Mouse (Mus musculus) spleen, adult 18-20 months (tissue): ENCODE measurements around the gene Fem1a.
A peak's percentile ranks its signal among the peaks of the same experiment; 100 is the strongest.

Experiments
- DNase-seq, 2 experiments: peaks; one replicate each; pipeline ENCODE4 v3.0.0; 2022; ENCODE audit warnings: mixed read lengths in 2 of 2

Fem1a gene

GRCm38 (mm10) chr17:56304718-56305117, 48.1 kb downstream of the Fem1a start:
- no peak for DNase-seq

DNA sequence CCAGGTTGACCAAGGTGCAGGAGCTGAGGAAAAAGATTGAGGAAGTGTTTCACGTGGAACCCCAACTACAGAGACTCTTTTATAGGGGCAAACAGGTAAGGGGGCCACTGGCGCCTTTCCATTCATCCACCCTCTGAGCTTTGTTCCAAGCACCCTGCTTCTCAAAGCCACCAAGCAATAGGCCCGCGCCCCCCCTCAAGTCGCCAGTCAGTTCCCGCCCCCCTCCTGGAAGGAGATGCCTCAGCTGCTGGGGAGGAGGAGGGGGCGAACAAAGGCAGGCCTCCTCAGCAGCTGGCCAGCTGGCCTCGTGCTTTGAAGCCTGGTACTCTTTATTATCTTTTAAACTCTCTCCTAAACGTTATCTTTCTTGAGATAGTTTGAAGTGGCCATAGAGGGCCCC, 48.5 kb downstream of the Fem1a start:
- no peak for DNase-seq

DNA sequence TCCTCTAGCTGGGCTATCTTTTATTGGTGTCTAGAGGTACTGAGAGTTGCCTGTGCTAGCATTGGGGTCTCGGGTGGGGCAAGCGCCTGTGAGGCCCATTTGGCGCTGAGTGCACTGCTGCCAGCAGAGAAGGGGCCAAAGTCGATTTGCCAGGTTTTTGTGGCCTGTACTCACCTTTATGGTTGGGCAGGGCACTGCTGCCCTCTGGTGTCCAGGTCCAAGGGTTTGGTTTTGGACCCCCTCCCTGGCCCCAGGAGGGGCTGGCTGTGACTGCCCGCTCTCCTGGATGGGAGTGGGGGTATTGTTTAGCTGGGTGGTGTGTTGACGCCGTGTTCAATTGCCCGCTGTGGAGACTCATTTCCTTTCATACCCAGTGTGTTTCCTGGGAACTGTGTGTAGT, 49.2 kb downstream of the Fem1a start:
- peak in 1 of 2 experiments; percentile 29 for DNase-seq

DNA sequence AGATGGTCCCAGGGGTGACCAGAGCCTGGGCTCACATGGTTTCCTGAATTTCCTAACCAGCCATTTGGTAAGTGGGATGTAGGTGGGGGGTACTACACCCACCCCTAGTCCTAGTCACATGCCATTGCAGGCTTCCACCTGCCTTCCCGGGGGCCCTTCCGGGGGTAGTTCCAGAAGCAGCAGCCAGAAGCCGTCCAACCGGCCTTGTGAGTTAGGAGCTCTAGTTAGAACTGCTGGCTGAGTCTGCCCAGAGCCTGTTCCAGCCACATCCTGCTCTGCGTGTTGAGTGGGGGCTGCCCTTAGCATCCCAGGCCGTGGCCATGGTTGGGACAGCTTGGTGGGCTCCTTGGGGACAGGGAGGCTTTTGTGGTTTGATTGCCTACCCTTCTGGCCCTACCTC, 51.5 kb downstream of the Fem1a start:
- DNase-seq = no peak

DNA sequence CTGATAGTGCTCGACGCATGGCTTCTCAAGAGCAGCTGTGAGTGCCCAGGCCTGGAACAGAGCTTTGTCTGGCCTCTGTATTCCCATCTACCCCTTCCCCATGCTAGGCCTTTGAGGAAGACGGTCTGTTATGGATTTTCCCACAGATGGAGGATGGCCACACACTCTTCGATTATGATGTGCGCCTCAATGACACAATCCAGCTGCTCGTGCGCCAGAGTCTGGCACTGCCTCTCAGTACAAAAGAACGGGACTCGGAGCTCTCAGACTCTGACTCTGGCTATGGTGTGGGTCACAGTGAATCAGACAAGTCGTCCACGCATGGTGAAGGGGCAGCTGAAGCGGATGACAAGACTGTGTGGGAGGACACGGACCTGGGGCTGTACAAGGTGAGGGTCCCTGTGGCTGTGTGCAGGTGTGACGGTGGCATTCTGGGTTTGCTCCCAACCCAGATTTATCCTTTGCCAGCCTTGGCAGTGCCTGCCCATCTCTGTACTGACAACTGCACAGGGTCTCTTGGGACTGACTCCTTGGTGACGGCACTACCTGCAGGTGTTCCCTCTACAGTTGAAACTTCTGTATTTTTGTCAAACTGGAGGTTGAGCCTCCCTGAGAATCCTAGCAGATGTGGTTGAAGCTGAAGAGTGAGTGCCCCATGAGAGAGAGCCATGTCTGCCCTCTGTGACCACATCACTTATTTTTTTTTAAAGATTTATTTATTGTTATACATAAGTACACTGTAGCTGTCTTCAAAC, 52.8 kb downstream of the Fem1a start:
- DNase-seq = no peak
